Mouse (Mus musculus) hindbrain, postnatal 0 days (tissue): ENCODE measurements around the gene Fzd7. TPM values are rescaled to one million over a fixed set of nuclear protein-coding genes. Genes with fewer than 3 reads are reported as not detected.

Experiments
- ATAC-seq: fragments of 200-750 bp; cut with Nextera tagmentation; 2 replicates; pipeline ENCODE4 v1.8.0; 2017; ENCODE audit warnings: mild to moderate bottlenecking, moderate TSS enrichment, moderate library complexity
- DNase-seq: peaks from one replicate; pipeline ENCODE4 v3.0.0-alpha.2; 2015; ENCODE audit warnings: low spot score
- H3K27ac ChIP-seq: fragments of 300-500 bp; sonication (generic); 2 replicates; pipeline ENCODE4 v1.5.1; 2014; ENCODE audit warnings: mild to moderate bottlenecking
- H3K27me3 ChIP-seq: fragments of 300-500 bp; sonication (generic); 2 replicates; pipeline ENCODE4 v1.6.1; 2014; ENCODE audit warnings: low read length, mixed read lengths; ENCODE audit not compliant: insufficient read depth
- H3K36me3 ChIP-seq: fragments of 300-500 bp; sonication (generic); 2 replicates; pipeline ENCODE4 v1.6.1; 2014; ENCODE audit warnings: low read length, mixed read lengths; ENCODE audit not compliant: insufficient read depth
- H3K4me1 ChIP-seq: fragments of 300-500 bp; sonication (generic); 2 replicates; pipeline ENCODE4 v1.6.1; 2014; ENCODE audit warnings: antibody characterized with exemption, low read length, mixed read lengths; ENCODE audit not compliant: insufficient read depth
- H3K4me2 ChIP-seq: fragments of 300-500 bp; sonication (generic); 2 replicates; pipeline ENCODE4 v1.6.1; 2014; ENCODE audit warnings: low read depth, mild to moderate bottlenecking, low read length, moderate library complexity, mixed read lengths
- H3K4me3 ChIP-seq: fragments of 300-500 bp; sonication (generic); 2 replicates; pipeline ENCODE4 v1.5.1; 2014; ENCODE audit warnings: low read length
- H3K9ac ChIP-seq: fragments of 300-500 bp; sonication (generic); replicated peaks from 2 replicates; pipeline ENCODE4 v1.6.1; 2014; ENCODE audit warnings: mild to moderate bottlenecking, low read length, moderate library complexity, mixed read lengths
- H3K9me3 ChIP-seq: fragments of 300-500 bp; sonication (generic); 2 replicates; pipeline ENCODE4 v1.6.1; 2016; ENCODE audit warnings: low read length, mixed read lengths
- CTCF ChIP-seq: IDR thresholded peaks from 2 replicates; pipeline ENCODE4 v1.5.1; 2016; ENCODE audit warnings: antibody characterized with exemption, control low read depth, low read depth
- WGBS: fragments of 180-500 bp; shearing (Covaris S2); extraction: QIAGEN DNeasy Blood & Tissue Kit; methylation state at CpG from one replicate; pipeline ENCODE4 v1.1.7; 2014; 5-methylcytosine and 5-hydroxymethylcytosine counted together
- polyA plus RNA-seq: library from polyadenylated mRNA; unstranded; fragments of >200 nt; fragmentation: Nextera tagmentation; extraction: Ambion mirVana; gene quantifications from 2 replicates; pipeline ENCODE4 v1.2.1, GENCODE M21; 2015
- total RNA-seq: library from RNA; depleted of rRNA; stranded (reverse); fragments of >200 nt; gene quantifications from 2 replicates; pipeline ENCODE4 v1.2.3, GENCODE M21; 2014

Gene Fzd7
- total and polyA plus RNA-seq, 2 experiments from 2014 or later, result 1.8 to 17.2 TPM

- Histone ChIP-seq H3K27ac (no peak overlapping the region), H3K4me1 (peaks cover 1% of the 10 kb centered on the region), H3K36me3 (no peaks in the 10 kb centered on the region), H3K9me3 (no peaks in the 10 kb centered on the region), H3K27me3 (no peaks in the 10 kb centered on the region; the same call in 1 of the 2 replicates), H3K4me2 (peak overlapping the region; percentile 94), H3K4me3 (peak overlapping the region; percentile 58; the same call in 1 of the 2 replicates), H3K9ac (no peak overlapping the region)
- no peak for TF ChIP-seq CTCF
- no peak for ATAC-seq
- WGBS, result 48% methylated on average over 4 of the region's 4 CpGs
- no peak for DNase-seq
Measured at GRCm38 (mm10) chr1:59485803-59486202, 3.6 kb downstream of the Fzd7 start.

- H3K27ac ChIP-seq, result no peak overlapping the region
Measured at GRCm38 (mm10) chr1:59487651-59488051, 5.4 kb downstream of the Fzd7 start.

GRCm38 (mm10) chr1:59488481-59488880, 6.3 kb downstream of the Fzd7 start:
- no peak for TF ChIP-seq CTCF
- Histone ChIP-seq H3K4me1 (no peaks in the 10 kb centered on the region; the same call in 1 of the 2 replicates), H3K4me3 (no peak overlapping the region), H3K36me3 (no peaks in the 10 kb centered on the region), H3K9ac (no peak overlapping the region), H3K4me2 (no peak overlapping the region), H3K27ac (no peak overlapping the region), H3K9me3 (no peaks in the 10 kb centered on the region), H3K27me3 (no peaks in the 10 kb centered on the region)
- DNase-seq (no peak), ATAC-seq (no peak)
- WGBS, result 51% methylated on average over 4 of the region's 4 CpGs

More at GRCm38 (mm10) chr1:59487651-59488051, 5.4 kb downstream of the Fzd7 start:
- TF ChIP-seq CTCF, result no peak
- no peak overlapping the region for H3K9ac ChIP-seq
- no peak for DNase-seq
- no peaks in the 10 kb centered on the region for H3K27me3 ChIP-seq
- WGBS, result 13% methylated on average over 10 of the region's 10 CpGs
- no peak for ATAC-seq
- no peaks in the 10 kb centered on the region for H3K9me3 ChIP-seq
- H3K4me1 ChIP-seq, result no peaks in the 10 kb centered on the region; the same call in 1 of the 2 replicates
- peak overlapping the region; percentile 37 for H3K4me2 ChIP-seq
- H3K4me3 ChIP-seq, result no peak overlapping the region
- H3K36me3 ChIP-seq, result no peaks in the 10 kb centered on the region

GRCm38 (mm10) chr1:59488991-59489390, 6.8 kb downstream of the Fzd7 start:
- Histone ChIP-seq H3K27me3 (no peaks in the 10 kb centered on the region), H3K4me3 (no peak overlapping the region), H3K4me1 (no peaks in the 10 kb centered on the region; the same call in 1 of the 2 replicates), H3K36me3 (no peaks in the 10 kb centered on the region), H3K27ac (no peak overlapping the region), H3K9ac (no peak overlapping the region), H3K4me2 (no peak overlapping the region), H3K9me3 (no peaks in the 10 kb centered on the region)
- no peak for TF ChIP-seq CTCF
- 63% methylated on average over 4 of the region's 4 CpGs for WGBS
- DNase-seq (no peak), ATAC-seq (no peak)

GRCm38 (mm10) chr1:59491517-59491916, 9.3 kb downstream of the Fzd7 start:
- Histone ChIP-seq H3K4me1 (no peaks in the 10 kb centered on the region; the same call in 1 of the 2 replicates), H3K4me3 (no peak overlapping the region), H3K9ac (no peak overlapping the region), H3K9me3 (no peaks in the 10 kb centered on the region), H3K36me3 (no peaks in the 10 kb centered on the region), H3K27ac (no peak overlapping the region), H3K27me3 (no peaks in the 10 kb centered on the region), H3K4me2 (no peak overlapping the region)
- DNase-seq, result no peak
- 86% methylated on average over 9 of the region's 9 CpGs for WGBS
- no peak for TF ChIP-seq CTCF
- ATAC-seq, result no peak

- Histone ChIP-seq H3K36me3 (no peaks in the 10 kb centered on the region), H3K27me3 (no peaks in the 10 kb centered on the region), H3K9me3 (no peaks in the 10 kb centered on the region), H3K4me1 (no peaks in the 10 kb centered on the region; the same call in 1 of the 2 replicates), H3K27ac (no peak overlapping the region), H3K9ac (no peak overlapping the region), H3K4me2 (no peak overlapping the region), H3K4me3 (no peak overlapping the region)
- DNase-seq, result no peak
- WGBS, result 77% methylated on average over 4 of the region's 4 CpGs
- TF ChIP-seq CTCF, result no peak
- ATAC-seq, result no peak
Measured at GRCm38 (mm10) chr1:59492432-59492831, 10.2 kb downstream of the Fzd7 start.

- no peaks in the 10 kb centered on the region for H3K4me1 ChIP-seq
- H3K9me3 ChIP-seq, result no peaks in the 10 kb centered on the region
- ATAC-seq, result no peak
- no peak overlapping the region for H3K4me3 ChIP-seq
- no peak for DNase-seq
- no peak for TF ChIP-seq CTCF
- H3K27me3 ChIP-seq, result no peaks in the 10 kb centered on the region
- no peaks in the 10 kb centered on the region for H3K36me3 ChIP-seq
- H3K4me2 ChIP-seq, result no peak overlapping the region
- WGBS, result 95% methylated on average over 5 of the region's 5 CpGs
- H3K9ac ChIP-seq, result no peak overlapping the region
- no peak overlapping the region for H3K27ac ChIP-seq
Measured at GRCm38 (mm10) chr1:59495970-59496369, 13.7 kb downstream of the Fzd7 start.
